Mouse (Mus musculus) limb, embryonic 15.5 days (tissue): ENCODE data around the gene Vmn2r7. TPM values are rescaled to one million over a fixed set of nuclear protein-coding genes. Genes with fewer than 3 reads are reported as not detected.
"Not testable (repeated sequence)": the region's sequence is repeated elsewhere in the genome, so short reads cannot be mapped to it uniquely, and the experiment has no call there.

Experiments
- ATAC-seq: fragments of 200-750 bp; cut with Nextera tagmentation; 2 replicates; pipeline ENCODE4 v1.8.0; 2017; ENCODE audit warnings: low read depth, moderate TSS enrichment; ENCODE audit not compliant: insufficient number of reproducible peaks, low FRiP score, low TSS enrichment
- H3K27ac ChIP-seq: fragments of 300-500 bp; sonication (generic); 2 replicates; pipeline ENCODE4 v1.5.1; 2015; ENCODE audit warnings: moderate library complexity, mild to moderate bottlenecking, inconsistent platforms
- H3K27me3 ChIP-seq: fragments of 300-500 bp; sonication (generic); 2 replicates; pipeline ENCODE4 v1.6.1; 2015; ENCODE audit warnings: inconsistent platforms
- H3K36me3 ChIP-seq: fragments of 300-500 bp; sonication (generic); 2 replicates; pipeline ENCODE4 v1.6.1; 2015; ENCODE audit warnings: inconsistent platforms
- H3K4me1 ChIP-seq: fragments of 300-500 bp; sonication (generic); 2 replicates; pipeline ENCODE4 v1.6.1; 2015; ENCODE audit warnings: inconsistent platforms
- H3K4me2 ChIP-seq: fragments of 300-500 bp; sonication (generic); 2 replicates; pipeline ENCODE4 v1.6.1; 2015; ENCODE audit warnings: mild to moderate bottlenecking, inconsistent platforms
- H3K4me3 ChIP-seq: fragments of 300-500 bp; sonication (generic); 2 replicates; pipeline ENCODE4 v1.5.1; 2015; ENCODE audit warnings: mild to moderate bottlenecking, inconsistent platforms
- H3K9ac ChIP-seq: fragments of 300-500 bp; sonication (generic); 2 replicates; pipeline ENCODE4 v1.6.1; 2015; ENCODE audit warnings: inconsistent platforms
- H3K9me3 ChIP-seq: fragments of 300-500 bp; sonication (generic); 2 replicates; pipeline ENCODE4 v1.6.1; 2016; ENCODE audit warnings: inconsistent platforms
- WGBS: fragments of 180-500 bp; shearing (Covaris S2); methylation state at CpG from one replicate; pipeline ENCODE4 v1.1.7; 2015; 5-methylcytosine and 5-hydroxymethylcytosine counted together
- polyA plus RNA-seq: library from polyadenylated mRNA; unstranded; fragments of >200 nt; fragmentation: Nextera tagmentation; extraction: Ambion mirVana; gene quantifications from 2 replicates; pipeline ENCODE4 v1.2.1, GENCODE M21; 2015

Vmn2r7 gene
- polyA plus RNA-seq, 1 experiment from 2014 or later = not detected

DNA sequence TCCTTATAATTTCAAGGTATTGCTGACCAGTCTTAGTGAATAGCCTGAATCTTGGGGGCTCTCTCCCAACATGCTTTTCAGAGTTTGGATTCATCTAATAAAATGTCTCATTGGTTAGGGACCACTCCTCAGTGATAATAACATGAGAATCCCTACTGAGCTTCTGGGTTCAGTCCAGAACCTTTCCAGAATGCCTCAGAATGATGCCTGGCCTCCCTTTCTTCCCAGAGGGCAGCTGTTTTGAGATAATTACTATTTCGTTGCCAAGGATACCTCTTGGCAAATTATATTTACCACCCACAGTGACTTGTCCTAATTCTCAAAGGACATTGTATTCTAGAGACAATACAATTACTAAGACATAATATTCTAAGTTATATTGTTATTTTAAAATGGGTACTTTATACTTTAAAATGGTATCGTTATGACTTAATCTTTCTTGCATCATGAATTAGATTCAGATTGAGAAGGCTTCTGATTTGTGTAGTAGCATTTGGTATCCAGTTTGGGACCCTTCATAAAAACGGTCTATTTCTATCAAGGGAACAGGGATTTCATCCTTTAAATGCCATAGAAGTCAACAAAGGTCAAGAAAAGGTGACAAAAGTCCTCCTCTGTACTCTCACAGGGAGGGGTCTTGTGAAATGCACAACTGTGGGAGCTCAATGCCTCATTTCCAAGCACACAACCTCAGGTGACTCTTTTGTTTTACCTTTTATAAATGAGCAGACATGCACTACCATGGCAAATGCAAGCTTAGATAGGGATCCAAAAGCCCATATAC is 117.2 kb downstream of the Vmn2r7 start:
- H3K36me3 ChIP-seq, H3K27ac ChIP-seq, H3K9ac ChIP-seq, H3K4me1 ChIP-seq, H3K4me2 ChIP-seq, H3K4me3 ChIP-seq, H3K9me3 ChIP-seq, ATAC-seq, H3K27me3 ChIP-seq: not testable (repeated sequence)
- 74% methylated on average over 3 of the region's 3 CpGs for WGBS

DNA sequence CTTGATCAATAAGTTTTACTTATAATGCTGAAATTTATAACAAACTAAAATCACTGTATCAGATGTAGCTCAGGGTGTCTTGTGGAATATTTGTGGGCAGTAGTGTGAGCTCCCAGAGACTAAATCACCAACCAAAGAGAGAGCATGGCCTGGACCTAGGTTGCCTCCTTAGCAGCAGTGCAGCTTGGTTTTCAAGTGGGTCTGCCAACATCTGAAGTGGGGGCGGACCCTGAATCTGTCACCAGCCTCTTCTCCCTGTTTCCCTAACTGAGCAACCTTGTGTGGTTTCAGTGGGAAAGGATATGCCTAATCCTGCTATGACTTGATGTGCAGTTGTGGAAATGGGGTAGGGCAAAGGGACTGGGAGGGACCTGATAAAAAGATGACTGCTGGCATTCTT is 118.8 kb downstream of the Vmn2r7 start:
- not testable (repeated sequence) for H3K9me3 ChIP-seq, H3K4me1 ChIP-seq, H3K4me2 ChIP-seq, ATAC-seq, H3K4me3 ChIP-seq, H3K27me3 ChIP-seq, H3K27ac ChIP-seq, H3K36me3 ChIP-seq, H3K9ac ChIP-seq
- 88% methylated on average over 1 of the region's 1 CpGs for WGBS

DNA sequence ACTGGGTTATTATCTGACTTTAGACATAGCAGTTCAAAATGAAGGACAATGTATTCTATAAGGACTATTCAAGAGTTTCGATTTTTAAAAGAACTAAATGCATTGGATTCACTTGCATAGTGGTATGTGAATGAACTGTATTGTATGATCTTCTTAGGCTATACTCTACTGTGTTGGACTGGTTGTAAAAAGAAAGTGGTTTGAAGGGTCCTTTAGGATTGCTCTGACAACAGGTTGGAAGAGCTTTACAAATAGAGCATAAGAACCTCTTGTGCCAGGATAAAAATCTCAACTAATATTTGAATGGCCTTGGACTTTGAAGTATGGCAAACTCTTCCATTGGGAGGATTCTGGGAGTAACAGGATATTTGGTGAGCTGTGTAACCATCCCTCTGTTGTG is 168.5 kb downstream of the Vmn2r7 start:
- not testable (repeated sequence) for H3K27me3 ChIP-seq, H3K9me3 ChIP-seq, ATAC-seq, H3K27ac ChIP-seq, H3K9ac ChIP-seq, H3K4me3 ChIP-seq, H3K36me3 ChIP-seq, H3K4me2 ChIP-seq, H3K4me1 ChIP-seq
- 80% methylated on average over 1 of the region's 1 CpGs for WGBS
